Mouse (Mus musculus): ENCODE measurements around the gene Psma5. TPM values are rescaled to one million over a fixed set of nuclear protein-coding genes. Genes with fewer than 3 reads are reported as not detected.
A peak's percentile ranks its signal among the peaks of the same experiment; 100 is the strongest.
"Not testable (repeated sequence)": the region's sequence is repeated elsewhere in the genome, so short reads cannot be mapped to it uniquely, and the experiment has no call there.

The Psma5 gene
- polyA plus RNA-seq, 1 experiment from 2014 or later: 259 TPM

DNA sequence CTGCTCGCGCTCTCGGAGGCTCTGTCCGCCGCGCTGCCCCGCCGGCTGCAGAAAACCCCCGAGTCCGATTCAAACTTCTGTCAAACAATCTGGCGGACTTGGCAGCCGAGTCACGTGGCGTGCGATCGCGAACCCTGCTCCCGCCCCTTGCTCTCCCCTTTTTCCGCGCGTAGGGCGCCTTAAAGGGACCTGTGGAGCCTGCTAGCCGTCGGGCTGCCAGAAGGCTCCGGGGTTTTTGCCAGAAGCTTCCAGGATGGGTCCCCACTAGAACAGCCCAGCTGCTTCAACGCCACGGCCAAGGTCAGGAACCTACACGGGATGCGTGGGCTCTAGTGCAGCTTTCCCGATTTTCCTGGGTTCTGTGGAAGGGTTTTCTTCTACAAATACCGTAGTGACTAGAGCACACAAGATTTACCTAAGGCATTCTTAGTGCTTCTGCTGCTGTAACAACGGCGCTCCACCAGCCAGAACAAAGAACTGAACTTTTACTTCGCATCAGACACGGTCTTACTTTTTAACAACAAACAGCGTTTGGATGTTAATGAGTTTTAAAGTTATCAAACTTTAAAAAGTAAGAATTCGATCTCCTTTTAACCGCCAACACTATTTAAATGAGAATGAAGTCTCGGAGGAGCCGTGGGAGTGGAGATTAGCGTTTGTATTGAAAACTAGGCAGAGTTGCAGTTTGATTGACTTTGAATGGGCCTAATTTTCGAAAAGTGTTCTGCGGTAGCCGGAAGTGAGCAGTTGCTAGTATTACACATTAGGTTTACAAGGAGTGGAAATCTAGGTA, 30.0 kb upstream of the Psma5 start, which contains the start of gene Sypl2:
Gene Sypl2 (minus strand): TSS at position 91 of the 793 bp plus-strand sequence.
- no peaks in the 10 kb centered on the region for H3K36me3 ChIP-seq
- WGBS: 2% methylated on average over 44 of the region's 44 CpGs
- H3K4me3 ChIP-seq: peak within 1 kb of the TSS; percentile 34
- H3K27ac ChIP-seq (replicated peaks): no peak within 1 kb of the TSS
- H3K4me1 ChIP-seq (replicated peaks): peaks cover 15% of the 10 kb centered on the region
- H3K27me3 ChIP-seq: peaks cover 68% of the 10 kb centered on the region
- no peaks in the 10 kb centered on the region for H3K9me3 ChIP-seq
- ATAC-seq (ENCODE audit: low read depth): no peak
- H3K4me2 ChIP-seq: peak within 1 kb of the TSS; percentile 56
- peak within 1 kb of the TSS; percentile 39 for H3K9ac ChIP-seq

DNA sequence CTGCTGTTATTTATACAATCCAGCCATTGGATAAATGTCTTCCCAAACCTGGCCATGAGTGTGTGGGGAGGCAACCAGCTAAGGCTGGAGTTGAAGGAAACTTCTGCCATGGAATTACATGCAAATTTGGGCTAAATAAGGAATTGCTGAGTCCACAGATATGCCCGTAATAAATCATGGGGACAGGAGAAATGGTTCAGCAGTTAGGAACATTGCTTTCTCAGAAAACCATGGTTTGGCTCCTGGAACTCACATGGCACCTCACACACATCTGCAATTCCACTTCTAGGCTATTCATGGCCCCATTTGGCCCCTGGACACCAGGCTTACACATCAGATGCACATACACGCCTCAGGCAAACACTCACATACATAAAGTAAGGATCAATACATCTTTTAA, 29.2 kb upstream of the Psma5 start:
- H3K27me3 ChIP-seq: peaks cover 61% of the 10 kb centered on the region
- no peak for ATAC-seq (ENCODE audit: low read depth)
- 72% methylated on average over 2 of the region's 2 CpGs for WGBS

DNA sequence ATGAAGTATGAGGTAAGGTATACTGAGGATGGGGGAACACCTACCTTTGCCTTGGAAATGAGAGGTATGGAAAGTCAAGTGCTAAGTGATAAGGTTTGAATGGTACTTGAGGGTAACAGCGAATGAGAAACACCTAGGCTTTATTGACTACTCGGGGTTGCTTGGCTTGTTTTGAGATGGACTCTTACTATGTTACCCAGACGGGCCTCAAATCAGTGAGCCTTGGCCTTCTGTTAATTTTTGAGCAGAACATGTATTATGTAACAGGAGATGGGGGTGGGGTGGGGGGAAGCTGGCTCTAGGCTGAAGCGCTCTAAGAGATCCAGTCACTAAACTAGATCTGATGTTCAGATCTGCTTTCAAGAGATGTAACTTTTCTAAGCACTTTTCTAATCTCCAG, 25.1 kb upstream of the Psma5 start:
- WGBS: 88% methylated on average over 4 of the region's 4 CpGs
- H3K27ac ChIP-seq (replicated peaks): no peak overlapping the region
- H3K4me3 ChIP-seq: no peak overlapping the region
- peaks cover 20% of the 10 kb centered on the region for H3K27me3 ChIP-seq
- no peaks in the 10 kb centered on the region for H3K36me3 ChIP-seq
- no peak overlapping the region for H3K9ac ChIP-seq
- H3K9me3 ChIP-seq: no peaks in the 10 kb centered on the region
- ATAC-seq (ENCODE audit: low read depth): no peak
- H3K4me2 ChIP-seq: no peak overlapping the region
- peaks cover 4% of the 10 kb centered on the region for H3K4me1 ChIP-seq (replicated peaks)

More for the DNA sequence above, 29.2 kb upstream of the Psma5 start:
- H3K4me3 ChIP-seq: no peak overlapping the region
- H3K36me3 ChIP-seq: no peaks in the 10 kb centered on the region
- H3K9me3 ChIP-seq: no peaks in the 10 kb centered on the region
- H3K9ac ChIP-seq: no peak overlapping the region
- no peak overlapping the region for H3K4me2 ChIP-seq
- H3K27ac ChIP-seq (replicated peaks): no peak overlapping the region
- peaks cover 15% of the 10 kb centered on the region for H3K4me1 ChIP-seq (replicated peaks)

DNA sequence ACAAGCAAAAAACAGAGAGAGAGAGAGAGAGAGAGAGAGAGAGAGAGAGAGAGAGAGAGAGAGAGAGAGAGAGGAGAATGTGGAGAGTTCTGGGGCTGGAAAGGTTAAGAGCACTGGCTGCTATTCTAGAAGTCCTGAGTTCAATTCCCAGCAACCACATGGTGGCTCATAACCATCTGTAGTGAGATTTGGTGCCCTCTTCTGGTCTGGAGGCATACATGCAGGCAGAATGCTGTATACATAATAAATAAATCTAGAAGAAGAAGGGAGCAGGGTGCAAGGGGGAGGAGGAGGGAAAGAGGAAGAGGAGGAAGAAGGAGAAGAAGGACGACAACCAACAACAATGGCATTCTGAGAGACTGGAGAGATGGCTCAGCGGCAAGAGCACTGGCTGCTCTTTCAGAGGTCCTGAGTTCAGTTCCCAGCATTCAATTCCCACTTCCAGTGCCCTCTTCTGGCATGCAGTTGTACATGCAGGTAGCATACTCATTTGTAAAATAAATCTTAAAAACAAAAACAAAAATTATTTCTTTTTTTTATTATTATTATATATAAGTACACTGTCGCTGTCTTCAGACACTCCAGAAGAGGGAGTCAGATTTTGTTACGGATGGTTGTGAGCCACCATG, 19.1 kb upstream of the Psma5 start:
- not testable (repeated sequence) for ATAC-seq (ENCODE audit: low read depth); H3K4me3 ChIP-seq; H3K27ac ChIP-seq (replicated peaks); H3K9ac ChIP-seq; H3K9me3 ChIP-seq; H3K27me3 ChIP-seq; H3K4me1 ChIP-seq (replicated peaks); H3K36me3 ChIP-seq; H3K4me2 ChIP-seq
- WGBS: 89% methylated on average over 4 of the region's 4 CpGs

DNA sequence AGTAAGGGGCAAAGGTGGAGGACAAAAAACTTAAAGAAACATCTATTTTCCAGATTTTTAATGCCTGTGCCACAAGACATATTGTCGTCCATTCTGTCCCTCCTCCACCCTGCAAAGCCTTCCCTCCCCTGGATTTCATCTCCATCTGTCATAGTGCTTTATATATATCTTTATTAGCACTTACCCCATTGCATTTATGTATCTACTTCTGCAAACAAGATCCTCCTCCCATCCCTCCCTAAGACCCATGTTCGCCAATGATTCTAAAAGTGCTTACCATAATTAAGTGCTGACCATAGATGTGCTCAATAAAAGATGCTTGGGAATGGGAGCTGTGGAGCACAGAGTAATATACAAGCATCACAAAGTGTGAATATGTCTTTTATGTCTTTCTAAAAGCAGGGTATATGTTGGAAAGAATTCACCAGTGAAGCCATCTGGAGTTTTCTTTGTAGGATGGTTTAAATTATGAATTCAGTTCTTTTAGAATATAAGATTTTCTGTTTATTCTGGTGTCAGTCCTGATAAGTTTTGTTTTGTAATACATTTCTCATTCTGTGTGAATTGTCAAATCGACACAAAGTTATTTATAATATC, 15.4 kb upstream of the Psma5 start:
- Histone ChIP-seq H3K27ac (replicated peaks) (no peak overlapping the region), H3K36me3 (no peaks in the 10 kb centered on the region), H3K4me2 (no peak overlapping the region), H3K4me3 (no peak overlapping the region), H3K27me3 (no peaks in the 10 kb centered on the region), H3K9me3 (no peaks in the 10 kb centered on the region), H3K4me1 (replicated peaks) (no peaks in the 10 kb centered on the region), H3K9ac (no peak overlapping the region)
- ATAC-seq (ENCODE audit: low read depth): no peak
- WGBS: 88% methylated on average over 3 of the region's 3 CpGs

DNA sequence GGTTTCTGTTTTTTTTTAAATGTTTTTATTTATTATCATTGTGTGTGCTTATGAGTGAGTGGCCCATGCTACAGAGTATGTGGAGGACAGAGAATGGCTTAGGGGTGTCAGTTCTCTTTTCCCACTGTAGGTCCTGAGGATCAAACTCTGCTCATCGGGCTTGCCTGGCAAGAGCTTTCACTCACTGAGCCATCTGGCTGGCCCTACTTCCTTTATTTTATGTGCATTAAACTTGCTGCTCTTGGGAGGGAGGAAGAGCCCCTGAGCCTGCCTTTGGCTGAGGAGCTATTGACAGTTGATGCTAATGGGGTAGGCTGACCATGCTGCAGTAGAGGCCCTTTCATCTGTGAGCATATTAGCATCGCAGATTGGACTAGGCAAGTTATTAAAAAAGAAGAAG, 9.9 kb upstream of the Psma5 start:
- Histone ChIP-seq H3K9ac (no peak overlapping the region), H3K4me1 (replicated peaks) (no peaks in the 10 kb centered on the region), H3K4me2 (no peak overlapping the region), H3K36me3 (no peaks in the 10 kb centered on the region), H3K27me3 (no peaks in the 10 kb centered on the region), H3K9me3 (no peaks in the 10 kb centered on the region), H3K27ac (replicated peaks) (no peak overlapping the region), H3K4me3 (no peak overlapping the region)
- ATAC-seq (ENCODE audit: low read depth): no peak
- 88% methylated on average over 2 of the region's 2 CpGs for WGBS

DNA sequence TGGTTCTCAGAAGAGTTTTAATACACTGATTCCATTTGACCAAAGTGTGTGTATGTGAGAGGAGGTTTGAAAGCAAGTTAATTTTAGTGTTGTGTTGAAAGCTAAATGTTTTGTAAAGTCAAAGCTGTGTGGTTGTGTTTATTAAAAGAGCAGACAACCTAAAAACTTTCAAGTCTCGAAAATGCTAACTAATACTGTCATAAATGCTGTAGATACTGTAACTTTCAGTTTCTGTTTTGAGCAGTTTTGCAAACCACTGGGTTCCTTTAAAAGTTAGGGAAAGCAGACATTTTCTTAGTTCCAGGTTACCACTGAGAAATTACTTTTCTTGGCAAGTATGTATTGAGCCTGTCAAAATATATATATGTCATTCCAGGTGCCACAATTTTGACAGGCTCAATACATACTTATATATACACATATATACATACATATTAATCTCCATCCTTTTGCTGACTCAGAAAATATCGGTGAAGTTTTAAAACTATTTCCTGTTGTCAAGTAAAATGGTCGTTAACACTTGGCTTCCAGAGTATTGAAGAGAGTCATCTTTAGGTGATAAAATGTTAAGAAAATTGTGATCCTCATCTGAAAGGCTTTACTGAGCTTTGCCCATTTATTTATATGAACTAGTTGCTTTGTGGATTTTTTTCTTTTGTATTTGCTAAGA, 1.2 kb downstream of the Psma5 start:
- Histone ChIP-seq H3K27ac (replicated peaks) (no peak overlapping the region), H3K4me2 (peak overlapping the region; percentile 89), H3K4me3 (peak overlapping the region; percentile 98), H3K9ac (peak overlapping the region; percentile 93), H3K36me3 (peaks cover 10% of the 10 kb centered on the region), H3K27me3 (no peaks in the 10 kb centered on the region), H3K4me1 (replicated peaks) (peaks cover 29% of the 10 kb centered on the region), H3K9me3 (no peaks in the 10 kb centered on the region)
- WGBS: 69% methylated on average over 3 of the region's 3 CpGs
- no peak for ATAC-seq (ENCODE audit: low read depth)

DNA sequence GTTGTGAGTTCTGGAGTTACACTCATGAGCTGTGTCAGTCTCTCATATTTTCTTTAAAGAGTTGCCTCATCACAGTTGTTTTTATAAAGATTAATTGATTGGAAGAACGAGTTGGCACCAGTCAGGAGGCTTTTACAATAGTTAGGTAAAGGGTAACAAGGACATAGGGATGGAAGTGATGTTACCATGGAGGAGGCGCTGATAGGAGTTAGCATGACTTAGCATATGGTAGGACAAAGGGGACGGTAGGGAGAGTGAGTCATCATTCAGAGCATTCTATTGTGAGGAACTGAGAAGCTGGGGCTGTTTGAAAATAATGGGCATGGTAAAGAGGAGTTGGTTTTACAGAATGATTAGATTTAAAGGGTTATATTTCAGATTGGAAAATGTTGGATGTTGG, 2.6 kb downstream of the Psma5 start:
- no peak for ATAC-seq (ENCODE audit: low read depth)
- H3K4me3 ChIP-seq: no peak overlapping the region
- H3K27me3 ChIP-seq: no peaks in the 10 kb centered on the region
- no peak overlapping the region for H3K9ac ChIP-seq
- H3K9me3 ChIP-seq: no peaks in the 10 kb centered on the region
- H3K4me1 ChIP-seq (replicated peaks): peaks cover 29% of the 10 kb centered on the region
- 49% methylated on average over 3 of the region's 3 CpGs for WGBS
- H3K27ac ChIP-seq (replicated peaks): no peak overlapping the region
- H3K36me3 ChIP-seq: peaks cover 20% of the 10 kb centered on the region
- no peak overlapping the region for H3K4me2 ChIP-seq

DNA sequence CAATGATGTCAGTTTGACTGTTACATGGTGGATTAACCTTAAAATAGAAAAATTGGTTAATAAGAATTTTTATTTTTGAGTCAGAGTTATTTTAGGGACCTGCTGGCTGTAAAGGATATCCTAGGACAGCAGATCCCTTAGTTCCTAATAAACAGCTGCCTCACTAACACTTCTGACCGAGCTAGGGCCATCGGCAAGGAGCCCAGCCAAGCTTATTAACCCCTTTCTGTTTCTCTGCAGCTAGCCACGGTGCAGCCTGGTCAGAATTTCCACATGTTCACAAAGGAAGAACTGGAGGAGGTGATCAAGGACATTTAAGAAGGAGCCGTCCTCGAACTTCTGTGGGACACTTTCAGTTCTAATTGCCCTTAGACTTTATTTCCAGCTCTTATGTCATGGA, 22.8 kb downstream of the Psma5 start:
- not testable (repeated sequence) for H3K4me3 ChIP-seq; H3K27me3 ChIP-seq; ATAC-seq (ENCODE audit: low read depth); H3K9me3 ChIP-seq; H3K27ac ChIP-seq (replicated peaks); H3K4me2 ChIP-seq; H3K9ac ChIP-seq
- H3K36me3 ChIP-seq: peaks cover 40% of the 10 kb centered on the region
- WGBS: 88% methylated on average over 5 of the region's 5 CpGs
- H3K4me1 ChIP-seq (replicated peaks): peaks cover 10% of the 10 kb centered on the region

DNA sequence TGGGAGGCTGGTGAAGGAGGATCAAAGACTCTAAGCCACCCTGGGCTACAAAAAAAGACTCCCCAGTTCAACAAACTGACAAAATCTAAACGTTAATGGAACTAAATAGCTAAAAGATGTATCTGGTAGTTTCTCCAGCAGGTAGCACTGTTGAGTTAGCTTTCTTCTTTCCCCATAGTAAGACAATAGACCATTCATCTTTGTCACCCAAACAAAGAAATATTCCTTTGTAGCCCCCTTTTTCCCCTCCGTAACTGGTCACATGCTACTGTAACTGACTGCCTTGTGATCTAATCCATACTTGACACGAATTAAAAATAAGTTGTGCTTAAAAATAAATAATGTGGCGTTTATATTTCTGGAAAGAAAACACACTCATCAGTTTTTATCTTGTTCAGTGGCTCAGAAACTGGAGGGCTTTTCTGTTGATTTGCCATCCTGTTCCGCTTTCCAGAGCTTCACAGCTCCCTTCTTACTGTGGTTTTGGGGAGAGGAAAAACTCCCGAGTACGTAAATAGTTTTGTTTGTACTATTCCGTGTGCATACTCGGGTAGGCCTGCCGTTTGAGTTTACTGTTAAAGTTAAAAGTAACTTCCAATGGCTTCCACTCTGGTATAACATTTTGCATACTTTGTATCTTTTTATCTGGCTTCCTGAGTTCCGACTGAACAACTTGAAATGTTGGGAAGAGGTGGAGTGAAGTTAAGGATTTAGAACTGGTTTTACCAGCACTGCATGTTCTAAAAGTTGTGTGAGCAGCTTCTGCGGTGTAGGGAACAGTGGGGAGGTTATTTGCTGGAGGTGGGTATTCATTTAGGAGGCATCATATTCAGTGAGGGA, 25.9 kb downstream of the Psma5 start:
- 25% methylated on average over 12 of the region's 12 CpGs for WGBS
- no peak for ATAC-seq (ENCODE audit: low read depth)
- H3K4me3 ChIP-seq: peak overlapping the region; percentile 85

DNA sequence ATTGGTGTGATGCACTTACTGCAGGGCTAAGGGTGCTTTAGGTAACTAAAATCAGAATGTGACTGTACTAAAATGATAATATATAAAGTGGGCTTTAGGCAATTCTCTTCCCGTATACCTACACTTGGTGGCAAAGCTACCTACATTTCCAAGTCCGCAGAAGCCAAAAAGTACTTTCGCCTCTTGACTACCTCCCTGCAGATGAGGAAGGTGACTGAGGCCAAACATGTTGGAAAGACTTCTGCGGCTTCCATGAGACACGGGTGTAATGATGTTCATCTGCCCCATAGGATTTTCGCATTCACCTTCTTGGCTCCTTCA, 26.5 kb downstream of the Psma5 start:
- Histone ChIP-seq H3K36me3 (0 out of 2 replicates have a peak, but pooled peaks cover 7% of the 10 kb centered on the region), H3K27me3 (no peaks in the 10 kb centered on the region), H3K4me2 (peak overlapping the region; percentile 70), H3K4me3 (peak overlapping the region; percentile 85), H3K9ac (peak overlapping the region; percentile 89), H3K9me3 (no peaks in the 10 kb centered on the region), H3K4me1 (replicated peaks) (peaks cover 47% of the 10 kb centered on the region), H3K27ac (replicated peaks) (peak overlapping the region; percentile 91)
- 16% methylated on average over 6 of the region's 6 CpGs for WGBS
- ATAC-seq (ENCODE audit: low read depth): no peak

More for the DNA sequence above, 25.9 kb downstream of the Psma5 start:
- peaks cover 12% of the 10 kb centered on the region; the same call in 1 of the 2 replicates for H3K36me3 ChIP-seq
- H3K9me3 ChIP-seq: no peaks in the 10 kb centered on the region
- H3K27me3 ChIP-seq: no peaks in the 10 kb centered on the region
- H3K4me2 ChIP-seq: peak overlapping the region; percentile 70
- H3K27ac ChIP-seq (replicated peaks): peak overlapping the region; percentile 91
- peak overlapping the region; percentile 89 for H3K9ac ChIP-seq
- H3K4me1 ChIP-seq (replicated peaks): peaks cover 41% of the 10 kb centered on the region
